Mouse (Mus musculus): ENCODE results near the gene Prlh. TPM values are rescaled to one million over a fixed set of nuclear protein-coding genes. Genes with fewer than 3 reads are reported as not detected.

Gene Prlh
- polyA plus RNA-seq, 1 experiment from 2014 or later: not detected

DNA sequence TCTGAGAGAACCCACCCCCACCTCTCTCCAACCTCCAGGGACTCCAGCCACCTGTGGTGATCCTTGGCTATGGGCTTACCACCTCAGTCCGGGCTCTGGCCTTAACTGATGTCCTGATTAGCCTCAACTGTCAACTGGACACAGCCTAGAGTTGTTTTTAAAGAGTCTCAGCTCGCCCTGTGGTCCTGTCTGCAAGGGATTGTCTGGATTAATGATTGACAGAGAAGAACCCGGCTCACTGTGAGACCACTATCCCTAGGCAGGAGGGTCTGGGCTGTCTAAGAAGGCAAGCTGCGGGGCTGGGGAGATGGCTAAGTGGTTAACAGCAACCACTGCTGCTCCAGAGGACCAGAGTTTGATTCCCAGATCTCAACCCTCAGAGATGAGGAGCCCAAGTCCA is 9.6 kb downstream of the Prlh start:
- H3K4me1 ChIP-seq (replicated peaks): peaks cover 3% of the 10 kb centered on the region; the same call in 1 of the 2 replicates
- H3K27ac ChIP-seq (replicated peaks): no peak overlapping the region
- WGBS: 35% methylated on average over 4 of the region's 4 CpGs
- ATAC-seq (ENCODE audit: low FRiP score, low read depth): no peak
- H3K36me3 ChIP-seq: no peaks in the 10 kb centered on the region
- H3K27me3 ChIP-seq: 0 out of 2 replicates have a peak, but pooled peaks cover 6% of the 10 kb centered on the region
- H3K9ac ChIP-seq: no peak overlapping the region
- no peaks in the 10 kb centered on the region for H3K9me3 ChIP-seq
- no peak overlapping the region for H3K4me3 ChIP-seq
- no peak overlapping the region for H3K4me2 ChIP-seq

DNA sequence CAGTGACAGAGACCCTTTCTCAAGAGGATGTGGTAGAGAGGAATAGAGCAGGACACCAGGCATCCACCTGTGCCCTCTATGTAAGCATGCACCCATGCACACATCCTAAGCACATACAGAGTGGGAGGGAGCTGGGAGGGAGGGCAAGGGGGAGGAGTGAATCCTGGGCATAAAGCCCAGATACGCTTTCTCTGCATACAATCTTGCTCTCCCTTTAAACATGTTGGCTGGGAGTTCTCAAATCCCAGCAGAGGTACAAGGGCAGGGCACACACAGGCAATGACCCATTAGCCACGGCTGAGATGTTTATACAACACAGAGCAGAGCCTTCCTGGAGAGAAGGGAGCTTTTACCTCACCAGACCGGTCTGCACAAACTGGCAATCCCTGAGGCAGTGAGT is 10.1 kb downstream of the Prlh start:
- H3K4me2 ChIP-seq: no peak overlapping the region
- H3K9ac ChIP-seq: no peak overlapping the region
- H3K4me1 ChIP-seq (replicated peaks): peaks cover 3% of the 10 kb centered on the region; the same call in 1 of the 2 replicates
- 22% methylated on average over 3 of the region's 3 CpGs for WGBS
- H3K27ac ChIP-seq (replicated peaks): no peak overlapping the region
- 0 out of 2 replicates have a peak, but pooled peaks cover 6% of the 10 kb centered on the region for H3K27me3 ChIP-seq
- no peaks in the 10 kb centered on the region for H3K36me3 ChIP-seq
- no peak for ATAC-seq (ENCODE audit: low FRiP score, low read depth)
- H3K9me3 ChIP-seq: no peaks in the 10 kb centered on the region
- H3K4me3 ChIP-seq: no peak overlapping the region

DNA sequence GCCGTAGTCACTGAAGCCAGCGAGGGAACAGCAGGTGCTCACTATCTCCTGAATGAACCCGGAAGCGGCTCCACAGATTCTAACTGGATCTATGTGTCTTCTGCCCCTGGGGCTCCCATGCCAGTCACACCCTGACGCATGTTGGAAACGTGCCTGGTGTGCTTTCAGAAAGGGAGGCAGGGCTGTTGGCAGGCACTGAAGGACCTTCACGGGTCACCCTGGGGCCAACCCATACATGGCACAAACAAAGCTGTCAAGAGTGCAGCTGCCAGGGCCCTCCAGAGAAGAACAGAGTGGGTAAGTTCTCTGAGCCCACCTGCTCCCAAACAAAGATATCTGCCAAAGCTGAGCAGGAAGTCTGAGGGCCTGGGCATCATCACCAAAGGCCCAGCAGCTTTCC is 14.7 kb downstream of the Prlh start:
- ATAC-seq (ENCODE audit: low FRiP score, low read depth): peak; percentile 68

DNA sequence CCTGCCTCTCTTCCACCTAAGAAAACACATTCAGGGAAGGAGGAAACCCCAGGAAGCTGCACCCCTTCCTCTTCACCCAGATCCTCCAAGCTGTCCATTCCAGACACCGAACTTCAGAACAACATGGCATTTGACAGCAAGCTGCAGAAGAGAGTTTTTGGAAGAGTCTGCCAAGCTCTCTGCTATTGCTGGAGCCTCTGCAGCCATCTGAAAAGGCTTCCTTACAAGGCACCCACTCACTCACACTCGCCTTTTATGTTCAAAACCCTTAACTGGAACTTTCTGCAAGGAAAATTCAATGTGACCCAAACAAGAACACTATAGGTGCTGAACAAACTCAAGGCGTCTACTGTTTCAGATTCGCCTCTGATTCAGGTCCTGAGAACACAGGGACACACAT is 15.7 kb downstream of the Prlh start:
- Histone ChIP-seq H3K27me3 (0 out of 2 replicates have a peak, but pooled peaks cover 7% of the 10 kb centered on the region), H3K4me1 (replicated peaks) (peaks cover 11% of the 10 kb centered on the region), H3K9me3 (no peaks in the 10 kb centered on the region), H3K36me3 (no peaks in the 10 kb centered on the region), H3K27ac (replicated peaks) (no peak overlapping the region), H3K4me3 (no peak overlapping the region), H3K9ac (no peak overlapping the region), H3K4me2 (no peak overlapping the region)
- no peak for ATAC-seq (ENCODE audit: low FRiP score, low read depth)
- 88% methylated on average over 4 of the region's 4 CpGs for WGBS

More for the DNA sequence above, 14.7 kb downstream of the Prlh start:
- WGBS: 32% methylated on average over 7 of the region's 7 CpGs
- no peaks in the 10 kb centered on the region for H3K36me3 ChIP-seq
- H3K9ac ChIP-seq: no peak overlapping the region
- H3K27ac ChIP-seq (replicated peaks): no peak overlapping the region
- peaks cover 5% of the 10 kb centered on the region for H3K4me1 ChIP-seq (replicated peaks)
- no peak overlapping the region for H3K4me2 ChIP-seq
- H3K4me3 ChIP-seq: no peak overlapping the region
- H3K9me3 ChIP-seq: no peaks in the 10 kb centered on the region
- 0 out of 2 replicates have a peak, but pooled peaks cover 3% of the 10 kb centered on the region for H3K27me3 ChIP-seq

DNA sequence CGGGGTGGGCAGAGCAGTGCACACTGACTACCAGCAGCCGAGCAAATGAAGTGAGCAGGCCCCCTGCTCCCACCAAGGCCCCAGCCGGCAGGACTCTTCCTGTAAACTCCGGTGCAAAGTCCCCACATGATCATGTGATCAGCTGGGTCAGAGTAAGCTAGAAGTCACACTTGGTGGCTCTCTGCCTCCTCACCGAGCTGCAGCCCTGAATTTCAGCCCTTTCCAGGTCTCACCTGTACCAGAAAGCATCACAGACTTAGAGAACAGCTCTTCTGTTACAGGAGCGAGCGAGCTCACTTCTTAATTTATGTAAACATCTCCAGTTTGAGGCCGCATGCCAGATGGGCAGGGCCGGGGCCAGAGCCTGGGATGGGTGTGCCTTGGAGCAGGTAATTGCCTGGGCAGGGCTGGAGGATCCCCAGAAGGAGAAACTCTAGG is 16.5 kb downstream of the Prlh start, which contains the start of gene Rab17:
Rab17 (minus strand) TSS at position 315 of the 438 bp plus-strand sequence.
- ATAC-seq (ENCODE audit: low FRiP score, low read depth): no peak
- no peak within 1 kb of the TSS for H3K4me2 ChIP-seq
- 0 out of 2 replicates have a peak, but pooled peaks cover 7% of the 10 kb centered on the region for H3K27me3 ChIP-seq
- WGBS: 44% methylated on average over 9 of the region's 9 CpGs
- H3K36me3 ChIP-seq: no peaks in the 10 kb centered on the region
- peaks cover 16% of the 10 kb centered on the region for H3K4me1 ChIP-seq (replicated peaks)
- no peak within 1 kb of the TSS for H3K4me3 ChIP-seq
- no peak within 1 kb of the TSS for H3K9ac ChIP-seq
- no peak within 1 kb of the TSS for H3K27ac ChIP-seq (replicated peaks)
- no peaks in the 10 kb centered on the region for H3K9me3 ChIP-seq

DNA sequence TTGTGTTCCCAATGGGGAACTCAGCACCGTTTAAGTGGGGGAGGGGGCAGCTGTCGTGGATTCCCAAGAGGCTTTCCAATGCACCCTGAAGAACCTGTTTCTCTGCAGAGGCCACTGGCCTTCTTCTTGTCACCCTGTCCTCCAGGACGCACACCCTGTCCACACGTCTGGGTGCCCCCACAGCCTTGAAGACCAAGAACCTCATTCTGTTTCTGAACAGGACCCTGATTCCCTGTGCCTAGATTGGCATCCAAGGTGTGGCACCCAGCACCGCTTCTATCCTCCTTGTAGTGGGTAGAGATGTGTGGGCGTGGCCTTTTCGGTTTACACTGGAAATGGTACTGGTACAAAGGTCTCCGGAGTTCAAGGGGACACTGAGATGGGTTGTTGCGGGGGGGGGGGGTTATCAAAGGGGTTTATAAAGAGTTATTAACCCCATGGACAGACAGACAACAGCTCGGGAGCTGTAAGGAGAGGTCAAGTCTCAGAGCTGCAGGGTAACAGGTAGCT is 17.0 kb downstream of the Prlh start:
- Histone ChIP-seq H3K4me2 (no peak overlapping the region), H3K27ac (replicated peaks) (no peak overlapping the region), H3K9me3 (no peaks in the 10 kb centered on the region), H3K4me1 (replicated peaks) (peaks cover 22% of the 10 kb centered on the region), H3K27me3 (0 out of 2 replicates have a peak, but pooled peaks cover 7% of the 10 kb centered on the region), H3K4me3 (no peak overlapping the region), H3K9ac (no peak overlapping the region), H3K36me3 (no peaks in the 10 kb centered on the region)
- no peak for ATAC-seq (ENCODE audit: low FRiP score, low read depth)
- WGBS: 78% methylated on average over 10 of the region's 10 CpGs

DNA sequence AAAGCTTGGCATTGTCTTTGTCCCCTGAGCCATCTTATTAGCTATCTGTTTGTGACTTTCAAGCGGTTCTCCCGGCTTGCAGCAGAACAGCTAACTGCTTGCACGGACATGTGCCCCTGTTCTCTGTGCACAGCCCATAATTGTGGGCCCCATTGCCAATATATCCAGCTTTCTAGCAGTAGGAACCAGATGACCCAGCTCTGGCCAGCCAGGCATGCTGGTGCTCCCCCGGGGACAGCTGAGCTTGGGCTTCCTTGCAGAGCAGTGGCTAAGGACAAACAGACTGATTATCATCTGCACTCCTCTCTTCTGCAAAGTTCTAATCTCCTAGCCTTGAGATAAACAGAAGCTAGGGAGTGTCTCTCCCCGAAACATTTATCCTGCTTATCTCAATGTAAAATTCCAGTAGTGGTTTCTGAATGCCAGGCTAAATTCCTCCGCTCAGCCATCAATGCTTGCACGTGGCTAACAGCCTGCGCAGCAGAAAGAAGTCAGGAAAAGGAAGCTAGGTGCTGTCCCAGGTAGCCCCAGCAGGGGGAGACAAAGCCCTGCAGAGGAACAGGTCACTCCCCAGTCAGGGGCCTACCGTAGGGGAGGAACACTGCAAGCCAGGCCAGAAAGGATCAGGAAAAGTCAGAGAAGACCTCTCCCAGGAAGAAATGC is 20.1 kb downstream of the Prlh start:
- Histone ChIP-seq H3K4me2 (no peak overlapping the region), H3K27me3 (0 out of 2 replicates have a peak, but pooled peaks cover 7% of the 10 kb centered on the region), H3K4me3 (no peak overlapping the region), H3K9ac (no peak overlapping the region), H3K36me3 (no peaks in the 10 kb centered on the region), H3K27ac (replicated peaks) (no peak overlapping the region), H3K4me1 (replicated peaks) (peaks cover 31% of the 10 kb centered on the region), H3K9me3 (no peaks in the 10 kb centered on the region)
- 17% methylated on average over 9 of the region's 9 CpGs for WGBS
- peak; percentile 83 for ATAC-seq (ENCODE audit: low FRiP score, low read depth)

DNA sequence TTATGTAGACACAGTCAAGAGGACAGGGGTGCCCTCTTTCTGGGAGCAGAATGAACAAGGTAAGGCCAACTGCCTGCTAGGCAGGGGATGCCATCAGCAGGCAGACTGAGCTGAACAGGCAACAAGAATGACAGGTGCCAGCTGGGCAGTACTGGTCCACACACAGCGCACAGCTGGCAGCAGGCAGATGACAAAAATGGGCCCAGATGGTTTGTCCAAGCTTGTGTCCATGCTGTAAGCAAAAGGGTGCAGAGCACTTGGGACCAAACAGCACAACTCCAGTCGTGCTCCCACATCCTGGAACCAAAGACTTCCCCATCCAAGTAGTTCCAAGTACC is 20.6 kb downstream of the Prlh start:
- peak; percentile 47 for ATAC-seq (ENCODE audit: low FRiP score, low read depth)
- Histone ChIP-seq H3K27ac (replicated peaks) (no peak overlapping the region), H3K4me3 (no peak overlapping the region), H3K9me3 (no peaks in the 10 kb centered on the region), H3K36me3 (no peaks in the 10 kb centered on the region), H3K27me3 (0 out of 2 replicates have a peak, but pooled peaks cover 7% of the 10 kb centered on the region), H3K4me2 (no peak overlapping the region), H3K4me1 (replicated peaks) (peaks cover 31% of the 10 kb centered on the region), H3K9ac (no peak overlapping the region)
- 78% methylated on average over 2 of the region's 2 CpGs for WGBS

DNA sequence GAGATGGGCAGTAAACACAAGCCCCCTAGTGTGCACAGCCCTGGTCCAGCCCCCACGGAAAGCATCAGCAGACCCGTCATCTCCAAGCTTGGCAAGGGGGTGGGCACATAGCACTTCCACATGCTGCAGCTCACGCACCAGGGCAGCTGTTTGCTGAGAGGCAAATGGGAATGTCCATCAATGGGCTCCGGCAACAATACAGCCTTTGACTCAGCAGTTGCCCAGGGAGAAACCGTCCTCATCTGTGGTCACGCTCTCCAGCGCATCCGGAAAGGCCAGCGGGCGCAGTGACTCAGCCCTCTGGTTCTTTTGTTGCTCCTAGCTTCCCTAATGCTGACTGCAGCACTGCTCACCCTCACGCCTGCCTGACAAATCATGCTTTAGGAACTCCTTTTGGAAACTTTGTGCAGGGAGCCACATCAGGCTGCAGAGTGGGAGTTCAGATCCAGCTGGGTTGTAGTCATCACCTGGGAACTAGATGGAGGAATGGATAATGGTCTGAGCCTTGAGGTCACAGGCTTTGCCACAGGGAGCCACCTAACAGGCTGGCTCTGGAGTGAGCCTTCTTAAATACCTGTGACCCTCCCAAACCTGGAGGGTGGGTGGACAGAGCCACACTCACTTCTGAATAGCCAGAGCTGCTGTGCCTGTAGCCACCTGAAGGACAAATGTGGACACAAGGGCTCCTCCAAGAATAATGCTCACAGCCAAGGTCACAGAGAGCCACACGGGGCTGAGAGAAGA is 22.2 kb downstream of the Prlh start:
- peak overlapping the region; percentile 39 for H3K4me2 ChIP-seq
- WGBS: 3% methylated on average over 12 of the region's 12 CpGs
- no peaks in the 10 kb centered on the region for H3K9me3 ChIP-seq
- no peak overlapping the region for H3K9ac ChIP-seq
- 0 out of 2 replicates have a peak, but pooled peaks cover 7% of the 10 kb centered on the region for H3K27me3 ChIP-seq
- peak; percentile 79 for ATAC-seq (ENCODE audit: low FRiP score, low read depth)
- H3K4me1 ChIP-seq (replicated peaks): peaks cover 31% of the 10 kb centered on the region
- H3K27ac ChIP-seq (replicated peaks): no peak overlapping the region
- H3K4me3 ChIP-seq: 0 out of 2 replicates have a peak overlapping the region, but pooled peaks have one; percentile 5
- no peaks in the 10 kb centered on the region for H3K36me3 ChIP-seq

DNA sequence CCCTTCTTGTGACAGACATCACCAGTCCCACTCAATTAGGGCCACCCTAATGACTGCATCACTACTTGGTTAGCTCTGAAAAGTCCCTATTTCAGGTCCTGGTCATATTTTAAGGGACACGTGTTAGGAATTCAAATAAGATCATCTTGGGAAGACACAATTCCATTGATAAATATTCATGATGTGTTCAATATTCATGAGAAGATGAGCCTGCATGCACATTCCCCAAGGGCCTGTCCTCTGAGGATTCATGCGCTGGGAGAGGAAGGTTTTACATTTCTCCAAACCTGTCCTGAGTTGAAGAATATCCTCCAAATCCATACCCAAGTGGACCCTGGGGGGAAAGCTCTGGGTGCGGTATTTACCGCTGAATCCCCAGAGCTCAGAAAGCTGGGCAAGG is 23.1 kb downstream of the Prlh start:
- WGBS: 38% methylated on average over 4 of the region's 4 CpGs
- no peak overlapping the region for H3K4me3 ChIP-seq

DNA sequence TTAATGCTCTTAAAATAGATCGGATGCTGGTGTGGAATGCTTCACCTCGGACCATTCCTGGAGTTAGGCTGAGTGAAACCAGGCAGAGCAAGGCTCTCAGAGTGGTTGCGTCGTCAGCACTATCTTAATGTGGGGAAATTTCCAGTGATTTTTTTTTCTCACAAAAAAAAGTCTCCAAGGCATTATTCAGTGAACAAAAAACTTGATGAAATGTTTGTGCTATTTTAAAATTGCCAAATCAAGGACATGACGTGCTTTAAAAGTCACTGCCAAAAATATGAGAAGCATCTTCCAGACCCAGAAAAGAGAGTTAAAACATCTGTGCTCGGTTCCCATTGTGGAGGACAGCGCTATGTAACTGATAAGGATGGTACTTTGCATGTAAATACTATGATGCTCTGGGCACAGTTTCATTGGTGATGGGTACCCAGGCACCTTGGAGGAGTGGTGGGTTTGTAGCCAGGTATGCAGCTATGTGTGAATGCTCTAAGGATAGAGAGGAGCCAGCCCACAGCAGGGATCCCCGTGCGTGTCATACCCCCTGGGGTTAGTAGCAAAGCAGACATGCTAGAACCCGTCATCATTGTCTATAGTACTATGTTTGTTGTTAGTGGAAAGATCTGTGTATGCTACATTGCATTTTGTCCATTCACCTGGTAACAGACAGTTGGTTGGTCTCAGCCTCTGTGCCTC is 27.9 kb downstream of the Prlh start:
- Histone ChIP-seq H3K9ac (no peak overlapping the region), H3K9me3 (no peaks in the 10 kb centered on the region), H3K27me3 (no peaks in the 10 kb centered on the region), H3K4me3 (no peak overlapping the region), H3K27ac (replicated peaks) (no peak overlapping the region), H3K4me1 (replicated peaks) (peaks cover under 1% of the 10 kb centered on the region), H3K36me3 (no peaks in the 10 kb centered on the region), H3K4me2 (no peak overlapping the region)
- WGBS: 85% methylated on average over 10 of the region's 10 CpGs
- ATAC-seq (ENCODE audit: low FRiP score, low read depth): no peak

More for the DNA sequence above, 23.1 kb downstream of the Prlh start:
- Histone ChIP-seq H3K27me3 (0 out of 2 replicates have a peak, but pooled peaks cover 7% of the 10 kb centered on the region), H3K27ac (replicated peaks) (no peak overlapping the region), H3K9ac (no peak overlapping the region), H3K4me1 (replicated peaks) (peaks cover 31% of the 10 kb centered on the region), H3K4me2 (no peak overlapping the region), H3K36me3 (no peaks in the 10 kb centered on the region), H3K9me3 (no peaks in the 10 kb centered on the region)
- no peak for ATAC-seq (ENCODE audit: low FRiP score, low read depth)
